29 mouse cellular contexts compared by ENCODE assay signal in the genomic region with DNA sequence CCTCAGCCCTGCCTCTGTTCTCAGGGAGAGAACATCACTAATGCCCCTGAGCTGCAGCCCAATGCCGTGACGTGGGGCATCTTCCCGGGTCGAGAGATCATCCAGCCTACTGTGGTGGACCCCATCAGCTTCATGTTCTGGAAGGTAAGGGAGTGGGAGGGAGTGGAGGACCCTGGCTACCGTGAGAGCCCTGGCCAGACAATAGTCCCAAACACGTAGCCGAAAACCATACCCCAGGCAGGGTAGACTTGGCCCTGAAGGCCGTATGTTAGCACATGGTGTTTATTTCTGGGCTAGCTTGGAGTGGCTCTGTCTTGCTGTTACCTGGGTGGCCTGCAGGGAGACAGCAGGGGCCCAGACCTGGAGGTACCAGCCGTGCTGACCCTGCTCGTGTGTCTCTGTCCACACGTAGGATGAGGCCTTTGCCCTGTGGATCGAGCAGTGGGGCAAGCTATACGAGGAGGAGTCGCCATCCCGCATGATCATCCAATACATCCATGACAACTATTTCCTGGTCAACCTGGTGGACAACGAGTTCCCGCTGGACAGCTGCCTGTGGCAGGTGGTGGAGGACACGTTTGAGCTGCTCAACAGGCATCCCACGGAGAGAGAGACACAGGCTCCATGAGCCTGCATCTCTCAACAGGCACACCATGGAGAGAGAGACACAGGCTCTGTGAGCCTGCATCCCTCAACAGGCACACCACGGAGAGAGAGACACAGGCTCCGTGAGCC. TPM values are rescaled to one million over a fixed set of nuclear protein-coding genes. Genes with fewer than 3 reads are reported as not detected.
DNase-seq lines count a peak whose midpoint lies in the region; ATAC-seq and TF ChIP-seq lines count a peak whose summit lies in the region.
"Had no signal": no experiment of that assay in that cellular context is flagged by ENCODE, and none has a peak within 500 bp of the region (broad histone marks: within the 10 kb centered on the region; RNA-seq: fewer than 3 reads in every experiment).

No protein-coding gene starts in this region.

- 0 out of 2 replicates have a peak overlapping the region, but pooled peaks have one; percentile 3 for H3K27ac ChIP-seq in left cerebral cortex, adult 2 months
- peak overlapping the region; percentile 56; the same call in 1 of the 2 replicates for H3K27ac ChIP-seq in cerebellum, adult 2 months (ENCODE audit: insufficient read depth, low read length)
- H3K27ac ChIP-seq in liver, postnatal 0 days (ENCODE audit: low read depth) = no peak overlapping the region
- H3K27ac ChIP-seq: embryonic facial prominence, embryonic 13.5 days; forebrain, embryonic 12.5 days; liver, embryonic 14.5 days had no signal

- no peak overlapping the region for H3K4me2 ChIP-seq in liver, postnatal 0 days (ENCODE audit: low read depth, low read length)
- H3K4me2 ChIP-seq: embryonic facial prominence, embryonic 13.5 days; forebrain, embryonic 12.5 days; heart, embryonic 15.5 days; kidney, embryonic 15.5 days; lung, embryonic 14.5 days had no signal

- no peak for ATAC-seq in liver, postnatal 0 days
- ATAC-seq: hindbrain, embryonic 16.5 days had no signal

- no peaks in the 10 kb centered on the region for H3K9me3 ChIP-seq in liver, postnatal 0 days (ENCODE audit: low read length)
- H3K9me3 ChIP-seq: embryonic facial prominence, embryonic 13.5 days; forebrain, embryonic 12.5 days; G1E; heart, embryonic 15.5 days; kidney, embryonic 15.5 days had no signal

- TF ChIP-seq POLR2A in cerebellum, adult 2 months (IDR thresholded peaks at IDR 0.05; ENCODE audit: borderline replicate concordance, insufficient read depth, low read length) = no peak

- H3K36me3 ChIP-seq in liver, postnatal 0 days (replicated peaks; ENCODE audit: insufficient read depth, low read length) = peaks cover 55% of the 10 kb centered on the region

- H3K4me3 ChIP-seq in left cerebral cortex, adult 2 months = no peak overlapping the region
- H3K4me3 ChIP-seq in cerebellum, adult 2 months (replicated peaks; ENCODE audit: insufficient read depth, low read depth, low read length) = no peak overlapping the region
- no peak overlapping the region for H3K4me3 ChIP-seq in liver, postnatal 0 days (ENCODE audit: low read depth, low read length)
- H3K4me3 ChIP-seq: embryonic facial prominence, embryonic 13.5 days; forebrain, embryonic 12.5 days; heart, embryonic 15.5 days; kidney, embryonic 15.5 days had no signal

- H3K4me1 ChIP-seq in cerebellum, adult 2 months (ENCODE audit: control insufficient read depth, insufficient read depth, low read length) = peaks cover 47% of the 10 kb centered on the region
- H3K4me1 ChIP-seq in liver, postnatal 0 days (ENCODE audit: insufficient read depth) = peaks cover 12% of the 10 kb centered on the region
- H3K4me1 ChIP-seq: forebrain, embryonic 12.5 days had no signal

- intact Hi-C loops in left cerebral cortex, adult 2 months (cut with DNase I) = no loop called here

- 42% methylated on average over 21 of the region's 21 CpGs for whole genome bisulfite sequencing in cerebellum, adult 2 months
- WGBS in liver, postnatal 0 days (ENCODE audit: insufficient replicate concordance) = 88% methylated on average over 21 of the region's 21 CpGs

- peak; percentile 63 for DNase-seq in cerebellum, adult 11 months
- no peak for DNase-seq in cerebellum, postnatal 4 days (ENCODE audit: low spot score in 2 of 2)
- no peak for DNase-seq in left cerebral cortex, adult 2 months (ENCODE audit: extremely low spot score in 1 of 2, low spot score in 2 of 2)
- no peak for DNase-seq in left cerebral cortex, adult 8-10 months (ENCODE audit: low spot score in 2 of 2)
- peak; percentile 71 to 74 for DNase-seq in cerebellum, adult 2 months
- peak; percentile 59 to 64 for DNase-seq in cerebellum, postnatal 36 days
- DNase-seq in right cerebral cortex, adult 2 months (ENCODE audit: low spot score in 2 of 2) = no peak
- no peak for DNase-seq in liver, postnatal 0 days
- DNase-seq: adrenal gland, adult 8-10 months; embryo, embryonic 11 days; kidney, adult 18-20 months; kidney, postnatal 36 days; layer of hippocampus, postnatal 36 days; liver; lung, embryonic 14.5 days; lung, postnatal 14 days; right cerebral cortex, postnatal 14 days had no signal

- no peaks in the 10 kb centered on the region for H3K27me3 ChIP-seq in cerebellum, adult 2 months (ENCODE audit: control insufficient read depth, insufficient read depth, low read length)
- H3K27me3 ChIP-seq in liver, postnatal 0 days (ENCODE audit: insufficient read depth, low read length) = no peaks in the 10 kb centered on the region
- H3K27me3 ChIP-seq: embryonic facial prominence, embryonic 13.5 days; forebrain, embryonic 12.5 days; heart, embryonic 15.5 days; kidney, embryonic 15.5 days had no signal

- TF ChIP-seq CTCF in left cerebral cortex, adult 2 months (IDR thresholded peaks at IDR 0.05) = no peak
- TF ChIP-seq CTCF in cerebellum, adult 2 months (IDR thresholded peaks at IDR 0.05; ENCODE audit: borderline replicate concordance, insufficient read depth, low read depth, low read length) = 0 out of 2 replicates have a peak, but pooled peaks have one; percentile 12
- no peak for TF ChIP-seq CTCF in liver, postnatal 0 days (IDR thresholded peaks at IDR 0.05; ENCODE audit: low read depth)

- no peak overlapping the region for H3K9ac ChIP-seq in liver, postnatal 0 days (replicated peaks)
- H3K9ac ChIP-seq: embryonic facial prominence, embryonic 13.5 days; forebrain, embryonic 12.5 days; heart, embryonic 15.5 days; kidney, embryonic 15.5 days; liver, embryonic 14.5 days; lung, embryonic 14.5 days had no signal

- no peak for TF ChIP-seq EP300 in liver, postnatal 0 days (IDR thresholded peaks at IDR 0.05; ENCODE audit: low read depth)

RNA-seq across cellular contexts. Expression of gene Mthfr, which starts 16.3 kb away (rescaled TPM):
- 10 to 100 TPM; 30.7 to 32.0 TPM for total RNA-seq in left cerebral cortex, adult 2 months (2021)
- total RNA-seq in left cerebral cortex, adult 8-10 months (2022) = 10 to 100 TPM; 26.7 to 36.9 (median 31.1) TPM
- 27.2 and 29.8 TPM in 2 replicates for polyA plus RNA-seq in cerebellum, adult 2 months (2012; rRNA removed)
- 3.7 and 4.5 TPM in 2 replicates for polyA plus RNA-seq in liver, postnatal 0 days (2015; fragmentation: Nextera tagmentation; extraction: Ambion mirVana)

RNA-seq across cellular contexts. Expression of gene Clcn6, which starts 16.5 kb away (rescaled TPM):
- 10 to 100 TPM; 81.4 to 84.4 TPM for total RNA-seq in left cerebral cortex, adult 2 months (2021)
- total RNA-seq in left cerebral cortex, adult 8-10 months (2022) = 10 to 100 TPM; 92.3 to 94.8 (median 93.8) TPM
- 56.8 and 59.4 TPM in 2 replicates for polyA plus RNA-seq in cerebellum, adult 2 months (2012; rRNA removed)
- 0.52 and 0.79 TPM in 2 replicates for polyA plus RNA-seq in liver, postnatal 0 days (2015; fragmentation: Nextera tagmentation; extraction: Ambion mirVana)

RNA-seq across cellular contexts. Expression of gene Agtrap, which starts 32.7 kb away (rescaled TPM):
- total RNA-seq in left cerebral cortex, adult 2 months (2021) = 10 to 100 TPM in 1 of 2 experiments, 1 to 10 TPM in 1; 6.6 to 10.2 TPM
- 10 to 100 TPM in 2 of 4 experiments, 1 to 10 TPM in 2; 9.1 to 13.5 (median 10.6) TPM for total RNA-seq in left cerebral cortex, adult 8-10 months (2022)
- 9.8 and 10.2 TPM in 2 replicates for polyA plus RNA-seq in cerebellum, adult 2 months (2012; rRNA removed)
- polyA plus RNA-seq in liver, postnatal 0 days (2015; fragmentation: Nextera tagmentation; extraction: Ambion mirVana) = 10.4 and 10.8 TPM in 2 replicates

RNA-seq across cellular contexts. Expression of gene Nppa, which starts 54.6 kb away (rescaled TPM):
- not detected for total RNA-seq in left cerebral cortex, adult 2 months (2021)
- total RNA-seq in left cerebral cortex, adult 8-10 months (2022) = under 1 TPM in 2 of 4 experiments, not detected in 2; 0.59 to 0.74 TPM
- 0.13 TPM in 1 of 2 replicates, not detected in the other for polyA plus RNA-seq in cerebellum, adult 2 months (2012; rRNA removed)
- polyA plus RNA-seq in liver, postnatal 0 days (2015; fragmentation: Nextera tagmentation; extraction: Ambion mirVana) = 0.13 TPM in 1 of 2 replicates, not detected in the other
- total RNA-seq: adrenal gland, adult 8-10 months; adrenal gland, postnatal 4 days; G1E; gastrocnemius, postnatal 4 days; layer of hippocampus, postnatal 36 days had no signal
- polyA plus RNA-seq: G1E; hindbrain, embryonic 11.5 days; liver, embryonic 14.5 days; lung, embryonic 14.5 days; small intestine, adult 2 months; testis, adult 2 months had no signal

Comparison
In these comparisons a context has a peak if more than half of its experiments do, and no peak if none do; other contexts are left out.
1. DNase-seq: peak in cerebellum, adult 11 months (single experiment), cerebellum, adult 2 months (2 of 2) and cerebellum, postnatal 36 days (2 of 2); none in cerebellum, postnatal 4 days (0 of 2), left cerebral cortex, adult 2 months (0 of 2), left cerebral cortex, adult 8-10 months (0 of 2), right cerebral cortex, adult 2 months (0 of 2) and liver, postnatal 0 days (single experiment).